Mouse (Mus musculus) adrenal gland, adult 18-20 months (tissue): ENCODE data around the gene Ap5b1. TPM values are rescaled to one million over a fixed set of nuclear protein-coding genes. Genes with fewer than 3 reads are reported as not detected.
A peak's percentile ranks its signal among the peaks of the same experiment; 100 is the strongest.

Experiments used
- DNase-seq, 2 experiments: peaks; one replicate each; pipeline ENCODE4 v3.0.0; 2021 to 2022; ENCODE audit warnings: low spot score in 2 of 2
- total RNA-seq, 2 experiments: library from RNA; stranded (reverse); gene quantifications; 1 replicate in 1 of 2; 2 replicates in 1 of 2; pipeline ENCODE4 v1.2.3; 2021

Gene Ap5b1
- total RNA-seq, 2 experiments from 2014 or later = 6.5 to 9.9 TPM

GRCm38 (mm10) chr19:5562776-5563175, 5.0 kb upstream of the Ap5b1 start:
- DNase-seq = no peak

- DNase-seq = no peak
Measured at GRCm38 (mm10) chr19:5566316-5566715, 1.5 kb upstream of the Ap5b1 start.

GRCm38 (mm10) chr19:5567180-5567533, 668 bp upstream of the Ap5b1 start:
- no peak for DNase-seq

GRCm38 (mm10) chr19:5568470-5569140, 780 bp downstream of the Ap5b1 start:
- DNase-seq = peak; percentile 80 to 82

DNA sequence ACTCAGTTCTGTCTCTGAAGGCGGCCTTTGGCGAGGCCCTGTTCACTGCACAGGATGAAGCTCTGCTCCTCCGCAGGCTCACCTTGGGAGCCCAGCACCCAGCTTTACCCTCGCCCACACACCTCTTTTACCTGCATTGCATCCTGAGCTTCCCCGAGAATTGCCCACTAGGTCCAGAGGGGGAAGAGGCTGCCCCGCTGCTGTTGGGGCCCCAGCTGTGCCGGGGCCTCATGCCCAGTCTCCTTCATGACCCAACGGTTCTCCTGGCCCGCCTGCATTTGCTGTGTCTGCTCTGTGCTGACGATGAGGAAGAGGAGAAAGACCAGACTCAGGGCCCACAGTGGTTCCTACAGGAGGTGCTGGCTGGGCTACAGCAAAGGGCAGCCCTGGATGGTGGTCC, 1.7 kb downstream of the Ap5b1 start:
- DNase-seq = no peak

DNA sequence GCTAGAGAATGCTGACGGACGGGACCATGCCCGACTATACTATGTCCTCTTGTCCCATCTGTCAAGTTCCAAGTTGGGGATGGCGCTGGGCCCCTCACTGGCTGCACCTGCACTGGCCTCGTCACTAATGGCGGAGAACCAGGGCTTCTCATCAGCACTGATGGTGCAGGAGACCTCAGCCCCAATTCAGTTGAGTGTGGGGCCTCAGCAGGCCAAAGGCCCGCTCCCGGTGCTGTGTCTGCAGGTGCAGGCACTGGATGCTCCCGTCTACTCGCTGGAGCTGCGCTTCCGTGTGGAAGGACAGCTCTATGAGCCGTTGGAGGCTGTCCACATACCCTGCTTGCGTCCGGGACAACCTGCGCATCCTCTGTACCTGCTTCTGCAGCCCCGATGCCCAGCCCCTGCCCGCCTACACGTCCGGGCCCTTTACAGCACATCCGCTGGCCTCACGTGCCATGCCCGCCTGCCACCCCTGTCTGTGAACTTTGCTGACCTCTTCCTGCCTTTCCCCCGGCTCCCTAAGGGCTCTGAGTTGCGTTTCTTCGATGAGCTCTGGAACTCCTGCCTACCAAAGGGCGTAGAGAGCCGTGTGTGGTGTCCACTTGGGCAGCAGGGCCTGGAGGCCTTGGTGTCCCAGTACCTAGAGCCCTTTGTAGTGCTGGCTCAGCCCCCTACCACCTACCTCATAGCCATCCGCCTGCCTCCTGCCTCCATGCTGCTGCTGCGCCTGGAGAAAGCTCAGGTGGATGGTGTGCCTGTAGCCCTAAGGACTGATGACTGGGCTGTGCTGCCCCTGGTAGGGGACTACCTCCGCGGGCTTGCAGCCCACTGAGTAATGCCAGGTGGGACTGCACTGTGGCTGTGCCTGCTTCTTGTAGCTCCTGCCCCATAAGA, 2.8 kb downstream of the Ap5b1 start:
- no peak for DNase-seq

DNA sequence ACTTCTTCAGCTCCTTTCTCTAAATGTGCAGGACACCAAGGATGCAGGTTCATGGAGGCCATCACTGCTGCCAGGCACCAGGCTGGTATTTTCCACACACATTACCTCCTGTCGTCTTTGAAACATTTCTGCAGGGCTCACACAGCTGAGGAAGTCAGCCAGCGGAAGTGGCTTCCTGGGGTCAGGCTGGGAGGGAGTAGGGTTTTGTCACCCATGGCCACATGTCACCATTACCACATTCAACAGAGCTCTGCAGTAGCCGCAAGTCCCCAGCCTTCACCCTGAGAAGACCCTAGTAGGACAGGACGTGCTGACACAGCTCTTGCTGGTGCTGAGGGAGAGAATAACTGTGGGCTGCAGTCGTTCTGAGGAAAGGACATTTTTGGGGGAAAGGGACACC, 4.0 kb downstream of the Ap5b1 start:
- peak in 1 of 2 experiments; percentile 30 for DNase-seq

- peak; percentile 43 to 49 for DNase-seq
Measured at GRCm38 (mm10) chr19:5572331-5573125, 4.7 kb downstream of the Ap5b1 start.

- no peak for DNase-seq
Measured at GRCm38 (mm10) chr19:5575336-5575735, 7.5 kb downstream of the Ap5b1 start.

GRCm38 (mm10) chr19:5579971-5580370, 12.1 kb downstream of the Ap5b1 start:
- DNase-seq = no peak

DNA sequence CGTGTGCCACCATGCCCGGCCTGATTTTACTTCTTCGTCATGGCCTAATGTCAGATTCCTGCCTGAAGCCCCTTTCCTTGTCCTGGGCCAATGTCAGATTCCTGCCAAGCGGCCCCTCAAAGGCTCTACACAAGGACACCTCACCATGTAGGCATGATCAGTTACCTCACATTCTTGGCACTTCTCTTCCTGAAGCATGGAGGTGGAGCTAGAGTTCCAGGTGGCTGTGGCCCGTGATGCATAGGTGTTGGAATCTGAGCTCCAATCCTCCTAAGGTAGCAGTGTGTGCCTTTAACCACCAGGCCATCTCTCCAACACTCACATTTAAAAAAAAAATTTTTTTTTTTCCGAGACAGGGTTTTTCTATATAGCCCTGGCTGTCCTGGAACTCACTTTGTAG, 13.0 kb downstream of the Ap5b1 start:
- no peak for DNase-seq

DNA sequence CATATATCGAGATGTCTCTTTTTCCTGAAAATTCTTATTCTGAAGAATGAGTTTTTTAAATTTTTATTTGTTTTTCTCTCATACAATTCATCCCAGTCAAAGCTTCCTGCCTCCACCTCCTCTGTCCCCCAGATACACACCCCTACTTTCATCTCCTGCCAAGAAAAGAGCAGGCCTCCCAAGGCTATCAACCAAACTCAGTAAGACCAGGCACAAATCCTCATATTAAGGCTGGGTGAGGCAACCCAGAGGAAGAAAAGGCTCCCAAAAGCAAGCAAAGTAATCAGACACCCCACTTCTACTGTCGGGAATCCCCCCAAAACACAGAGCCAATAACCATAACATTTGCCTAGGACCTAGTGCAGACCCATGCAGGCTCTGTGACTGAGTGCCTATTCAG, 14.2 kb downstream of the Ap5b1 start:
- no peak for DNase-seq

DNA sequence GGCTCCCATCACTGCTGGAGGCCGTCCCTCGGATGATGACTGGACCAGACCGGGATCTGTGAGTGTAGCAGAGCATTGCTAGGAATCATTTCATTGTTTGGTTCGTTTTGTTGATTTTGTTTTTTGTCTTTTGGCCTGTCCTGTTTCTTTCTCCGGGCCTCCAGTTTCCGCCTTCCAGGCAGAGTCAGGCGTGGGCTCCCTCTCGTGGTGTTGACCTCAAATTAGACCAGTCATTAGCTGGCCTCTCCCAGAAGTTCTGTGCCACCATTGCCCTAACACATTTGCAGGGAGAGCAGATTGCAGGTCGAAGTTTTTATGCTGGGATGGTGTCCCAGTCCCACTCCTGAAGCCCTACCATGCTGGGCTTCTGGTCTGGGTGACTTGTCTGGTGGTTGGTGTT, 21.3 kb downstream of the Ap5b1 start:
- DNase-seq = no peak

DNA sequence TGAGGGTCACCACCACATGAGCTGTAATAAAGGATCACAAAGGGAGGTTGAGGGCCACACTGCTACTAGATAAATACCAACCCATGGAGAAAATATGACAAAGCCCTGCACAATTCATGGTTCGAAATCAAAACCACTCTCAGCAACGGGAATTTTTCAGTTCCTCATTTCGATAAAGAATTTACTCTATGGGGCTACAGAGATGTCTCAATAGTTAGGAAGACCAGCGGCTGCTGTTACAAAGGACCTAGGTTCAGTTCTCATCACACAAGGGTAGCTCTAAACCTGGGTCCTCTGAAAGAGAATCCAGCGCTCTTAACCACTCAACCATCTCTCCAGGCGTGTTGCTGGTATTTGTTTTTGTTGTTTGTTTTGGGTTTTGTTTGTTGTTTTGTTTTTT, 24.1 kb downstream of the Ap5b1 start:
- no peak for DNase-seq

DNA sequence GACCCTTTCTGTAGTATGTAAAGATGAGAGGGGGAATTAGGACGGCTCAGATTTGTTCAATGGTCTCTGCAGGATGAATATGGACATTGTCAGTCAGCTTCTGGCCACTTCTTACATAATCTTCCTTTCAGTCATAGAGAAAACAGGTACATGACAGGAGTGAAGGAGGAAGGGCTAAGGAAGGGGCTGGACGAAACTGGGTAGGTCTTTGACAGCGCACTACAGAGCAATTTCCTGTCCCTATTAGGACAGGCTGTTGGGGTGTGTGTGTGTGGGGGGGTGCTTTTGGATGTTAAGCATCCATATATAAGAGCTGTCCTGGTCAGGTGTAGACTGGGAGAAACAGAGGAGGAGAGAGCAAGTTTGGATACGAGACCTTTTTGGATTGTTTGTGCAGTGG, 31.4 kb downstream of the Ap5b1 start:
- DNase-seq = no peak

- DNase-seq = peak; percentile 59 to 66
Measured at GRCm38 (mm10) chr19:5601752-5602541, 34.1 kb downstream of the Ap5b1 start, which contains the start of gene Rnaseh2c. Gene Rnaseh2c, plus strand, starts transcription at chr19:5601873.

GRCm38 (mm10) chr19:5603664-5604063, 35.8 kb downstream of the Ap5b1 start:
- DNase-seq = no peak

DNA sequence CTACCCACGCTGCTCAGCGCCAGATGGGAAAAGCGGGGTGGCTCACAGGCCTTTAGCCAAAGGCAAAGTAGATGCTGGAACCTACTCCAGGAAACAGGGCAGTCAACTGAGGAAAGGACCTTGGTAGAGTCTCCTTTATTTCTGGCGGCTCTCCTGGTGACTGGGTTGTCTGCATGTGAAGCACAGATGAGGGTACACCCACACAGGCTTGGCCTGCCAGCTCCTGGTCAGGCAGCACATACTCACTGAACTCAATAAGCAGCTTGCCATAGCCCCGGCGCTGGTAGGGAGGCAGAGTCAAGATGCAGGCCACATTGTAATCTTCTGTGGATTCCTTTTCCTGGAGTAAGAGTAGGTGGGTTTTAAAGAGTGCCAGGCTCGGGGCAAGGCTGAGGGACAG, 37.3 kb downstream of the Ap5b1 start:
- no peak for DNase-seq

GRCm38 (mm10) chr19:5606196-5606595, 38.4 kb downstream of the Ap5b1 start:
- no peak for DNase-seq

DNA sequence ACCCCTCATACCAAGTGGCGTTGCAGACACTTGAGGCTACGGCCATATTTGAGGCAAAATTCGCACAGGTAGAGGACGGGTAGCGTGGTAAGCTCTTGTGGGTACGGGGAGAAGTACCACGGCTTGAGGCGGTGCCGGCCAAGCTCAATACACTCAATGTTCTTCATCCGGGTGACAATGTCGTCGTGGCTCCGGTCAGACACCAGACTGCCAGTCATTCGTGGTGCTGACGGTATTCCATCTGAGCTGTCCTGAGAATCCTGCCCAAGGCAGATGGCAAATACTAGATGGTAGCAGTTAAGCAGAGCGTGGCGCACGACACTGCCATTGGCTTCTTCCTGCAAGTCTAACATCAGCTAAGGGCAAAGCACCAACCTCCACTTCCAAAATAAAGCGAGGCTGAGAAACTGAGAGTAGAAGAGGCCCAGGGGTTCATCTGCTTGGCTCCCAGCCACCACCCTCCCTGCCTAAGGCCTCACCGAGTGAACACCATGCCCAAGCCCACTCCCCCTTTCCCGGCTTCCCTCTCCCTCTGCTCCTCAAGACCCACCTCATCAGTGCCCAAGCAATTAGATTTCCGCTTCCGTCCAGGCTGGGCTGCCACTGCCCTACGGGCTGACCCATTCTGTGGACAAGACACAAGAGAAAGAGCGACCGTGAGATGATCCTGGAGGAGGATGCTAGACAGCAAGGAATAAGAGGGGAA, 40.0 kb downstream of the Ap5b1 start:
- no peak for DNase-seq
